Mouse (Mus musculus) embryonic fibroblast, embryonic 13.5 days (primary cell): ENCODE data around the gene Anks1b.

Experiments
- CTCF ChIP-seq: IDR thresholded peaks from 2 replicates; pipeline ENCODE4 v1.5.1; 2011; ENCODE audit warnings: mild to moderate bottlenecking, control low read depth, low read length, moderate library complexity, borderline replicate concordance; ENCODE audit not compliant: insufficient read depth
- POLR2A ChIP-seq: IDR thresholded peaks from 2 replicates; pipeline ENCODE4 v1.6.1; 2011; ENCODE audit warnings: low read depth, mild to moderate bottlenecking, control low read depth, low read length, moderate library complexity

GRCm38 (mm10) chr10:90081151-90081550 is 207.8 kb downstream of the Anks1b start:
- TF ChIP-seq POLR2A (no peak), CTCF (no peak)
